8 mouse cellular contexts compared by ENCODE assay signal in genomic region chr13:88821440-88822331, GRCm38 (mm10). TPM values are rescaled to one million over a fixed set of nuclear protein-coding genes. Genes with fewer than 3 reads are reported as not detected.
A peak's percentile ranks its signal among the peaks of the same experiment; 100 is the strongest.
DNase-seq lines count a peak whose midpoint lies in the region; ATAC-seq lines count a peak whose summit lies in the region.

Edil3 (plus strand) TSS chr13:88821472.

- no peak within 1 kb of the TSS for H3K9ac ChIP-seq in liver, embryonic 16.5 days (ENCODE audit: low read depth, low read length)
- peak within 1 kb of the TSS; percentile 79 for H3K9ac ChIP-seq in neural tube, embryonic 14.5 days (replicated peaks; ENCODE audit: low read depth, low read length)

- H3K4me3 ChIP-seq in liver, embryonic 16.5 days (ENCODE audit: low read depth, low read length) = peak within 1 kb of the TSS; percentile 49
- peak within 1 kb of the TSS; percentile 72 for H3K4me3 ChIP-seq in neural tube, embryonic 14.5 days (ENCODE audit: low read depth, low read length)

- DNase-seq in cerebellum, postnatal 4 days (ENCODE audit: low spot score in 2 of 2) = peak; percentile 33 to 46
- DNase-seq in cerebellum, adult 8-10 months = no peak
- peak; percentile 27 to 35 for DNase-seq in adrenal gland, postnatal 36 days
- peak; percentile 60 to 63 for DNase-seq in frontal cortex, postnatal 36 days (ENCODE audit: low spot score in 2 of 2)
- DNase-seq in layer of hippocampus, adult 18-20 months (ENCODE audit: low spot score in 2 of 2) = peak; percentile 48 to 65
- no peak for DNase-seq in urinary bladder, postnatal 25 days (ENCODE audit: low spot score)

- peaks cover 20% of the 10 kb centered on the region for H3K27me3 ChIP-seq in liver, embryonic 16.5 days (ENCODE audit: control insufficient read depth, insufficient read depth, low read depth, low read length)
- no peaks in the 10 kb centered on the region; the same call in 1 of the 2 replicates for H3K27me3 ChIP-seq in neural tube, embryonic 14.5 days (ENCODE audit: control insufficient read depth, insufficient read depth, low read length)

- no peaks in the 10 kb centered on the region for H3K36me3 ChIP-seq in liver, embryonic 16.5 days (ENCODE audit: control insufficient read depth, insufficient read depth)
- no peaks in the 10 kb centered on the region for H3K36me3 ChIP-seq in neural tube, embryonic 14.5 days (ENCODE audit: control insufficient read depth, insufficient read depth, low read length)

- no peaks in the 10 kb centered on the region for H3K4me1 ChIP-seq in liver, embryonic 16.5 days (ENCODE audit: control insufficient read depth, low read depth, low read length)
- H3K4me1 ChIP-seq in neural tube, embryonic 14.5 days (ENCODE audit: control insufficient read depth, insufficient read depth, low read length) = peaks cover 3% of the 10 kb centered on the region; the same call in 1 of the 2 replicates

- peak within 1 kb of the TSS; percentile 59 for H3K4me2 ChIP-seq in liver, embryonic 16.5 days (ENCODE audit: low read depth, low read length)
- peak within 1 kb of the TSS; percentile 98 for H3K4me2 ChIP-seq in neural tube, embryonic 14.5 days (ENCODE audit: low read depth, low read length)

- no peaks in the 10 kb centered on the region for H3K9me3 ChIP-seq in liver, embryonic 16.5 days (replicated peaks; ENCODE audit: control insufficient read depth, low read length)
- no peaks in the 10 kb centered on the region for H3K9me3 ChIP-seq in neural tube, embryonic 14.5 days (ENCODE audit: control insufficient read depth, low read length)

- H3K27ac ChIP-seq in liver, embryonic 16.5 days (ENCODE audit: low read length) = no peak within 1 kb of the TSS
- peak within 1 kb of the TSS; percentile 83 for H3K27ac ChIP-seq in neural tube, embryonic 14.5 days (ENCODE audit: low read depth, low read length)

- WGBS in liver, embryonic 16.5 days (ENCODE audit: insufficient replicate concordance) = under 1% methylated on average over 59 of the region's 60 CpGs
- WGBS in neural tube, embryonic 14.5 days = under 1% methylated on average over 60 of the region's 60 CpGs

- 0 out of 2 replicates have a peak, but pooled peaks have one; percentile 16 for ATAC-seq in liver, embryonic 16.5 days (ENCODE audit: low read depth)
- peak; percentile 91 for ATAC-seq in neural tube, embryonic 14.5 days (ENCODE audit: low read depth)

RNA-seq across cellular contexts. Expression of gene Edil3, which starts in this region (rescaled TPM):
- total RNA-seq in adrenal gland, postnatal 36 days (2021) = 1 to 10 TPM; 2.4 to 3.7 TPM
- 10 to 100 TPM; 68.3 to 74.1 TPM for total RNA-seq in layer of hippocampus, adult 18-20 months (2021)
- polyA plus RNA-seq in liver, embryonic 16.5 days (2015; fragmentation: Nextera tagmentation; extraction: Ambion mirVana) = 0.14 and 0.17 TPM in 2 replicates
- polyA plus RNA-seq in neural tube, embryonic 14.5 days (2014; fragmentation: Nextera tagmentation; extraction: Ambion mirVana) = 76.7 and 84.3 TPM in 2 replicates

Comparison
In these comparisons a context has a peak if more than half of its experiments do, and no peak if none do; other contexts are left out.
1. RNA of gene Edil3 (total RNA-seq): 68.3 to 74.1 TPM in layer of hippocampus, adult 18-20 months; 2.4 to 3.7 TPM in adrenal gland, postnatal 36 days; every median in the first group is over 10 times any median in the second.
2. RNA of gene Edil3 (polyA plus RNA-seq): 76.7 to 84.3 TPM in neural tube, embryonic 14.5 days; 0.14 to 0.17 TPM in liver, embryonic 16.5 days; every median in the first group is over 10 times any median in the second.
3. DNase-seq: peak in cerebellum, postnatal 4 days (2 of 2), adrenal gland, postnatal 36 days (2 of 2), frontal cortex, postnatal 36 days (2 of 2) and layer of hippocampus, adult 18-20 months (2 of 2); none in cerebellum, adult 8-10 months (single experiment) and urinary bladder, postnatal 25 days (single experiment).
4. Peak in ATAC-seq, H3K4me3 ChIP-seq and H3K4me2 ChIP-seq in liver, embryonic 16.5 days; RNA of the gene not detected or under 1 TPM.